Mouse (Mus musculus) left cerebral cortex, adult 9 months (tissue): Measurements from ENCODE around the gene Olfr398.

Source experiments
- DNase-seq, 2 experiments: peaks; one replicate each; pipeline ENCODE4 v3.0.0; 2022; ENCODE audit warnings: low spot score in 2 of 2

Olfr398 gene

DNA sequence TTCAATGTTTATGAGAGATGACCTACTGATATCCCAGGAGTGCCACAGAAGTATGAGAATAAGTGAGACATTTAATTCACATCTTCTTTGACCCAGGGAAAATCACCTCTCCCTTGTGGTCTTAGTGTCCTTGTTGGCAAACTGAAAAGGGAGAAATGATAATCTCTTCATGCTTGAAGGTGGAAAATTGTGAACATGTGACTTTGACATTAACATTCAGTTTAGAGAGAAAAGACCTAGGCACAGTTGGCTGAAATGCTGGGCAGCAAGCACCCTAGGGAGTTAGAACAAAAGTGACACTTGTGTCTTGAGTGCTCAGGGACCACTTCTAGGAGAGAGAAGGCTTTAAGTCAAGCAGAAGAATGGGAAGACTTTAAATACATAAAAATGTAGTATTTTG, at the start of gene Olfr398:
Olfr398 (minus strand) TSS at position 101 of the 400 bp plus-strand sequence.
- no peak for DNase-seq

DNA sequence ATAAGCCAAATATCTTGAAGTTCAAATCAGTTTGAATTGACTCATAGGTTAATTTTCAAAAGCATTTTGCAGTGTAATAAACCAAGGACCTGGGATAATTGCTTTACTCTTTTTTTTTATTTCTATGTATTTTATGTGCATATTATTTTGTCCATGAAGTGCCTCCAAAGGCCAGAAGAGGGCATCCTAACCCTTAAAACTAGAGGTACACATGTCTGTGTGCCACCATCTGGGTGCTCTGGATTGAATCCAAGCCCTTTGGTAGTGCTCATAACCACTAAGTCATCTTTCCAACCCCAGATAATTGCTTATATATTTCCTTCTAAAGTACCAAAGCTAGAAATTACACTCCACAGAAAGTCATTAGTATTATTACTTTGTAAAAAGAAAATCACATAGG, 2.9 kb upstream of the Olfr398 start:
- DNase-seq = no peak

DNA sequence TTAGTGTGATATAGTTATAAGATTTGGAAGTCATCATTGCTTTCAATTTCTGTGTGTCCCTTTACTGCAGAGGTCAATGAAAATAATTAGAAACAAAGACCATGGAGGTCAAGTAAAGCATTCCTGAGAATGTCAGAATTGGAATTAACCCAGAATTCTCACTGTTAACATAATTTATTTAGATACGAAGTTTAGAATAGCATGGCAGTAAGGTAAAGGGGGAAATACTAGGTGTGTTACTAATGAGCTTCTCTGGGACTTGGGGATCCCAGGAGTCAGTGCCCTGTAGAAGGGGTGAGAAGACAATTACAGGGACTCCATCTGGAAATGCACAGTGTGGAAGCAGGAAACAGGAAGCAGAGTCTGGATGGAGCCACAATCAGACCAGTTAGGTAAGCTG, 29.7 kb downstream of the Olfr398 start, which contains the start of gene Olfr397:
Olfr397 (plus strand) TSS at position 301 of the 400 bp plus-strand sequence.
- no peak for DNase-seq

DNA sequence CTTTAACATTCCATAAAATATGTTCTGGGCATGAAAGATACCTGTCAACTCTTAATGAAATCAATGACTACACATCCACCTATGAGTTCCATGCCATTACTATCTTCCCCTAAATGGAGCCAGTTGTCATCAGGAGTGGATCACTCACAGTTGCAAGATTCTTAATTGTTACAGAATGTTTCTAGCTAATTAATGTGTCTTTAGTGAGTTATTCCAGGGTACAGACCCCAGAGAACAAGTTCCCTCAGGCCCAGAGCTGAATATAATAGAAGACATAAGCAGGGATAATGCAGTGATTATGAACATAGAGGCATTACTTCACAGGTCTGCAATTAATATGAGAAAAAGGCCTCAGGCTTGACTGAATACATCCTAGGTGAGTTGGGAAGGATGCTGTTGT, 53.8 kb downstream of the Olfr398 start, which contains the start of gene Olfr23:
Olfr23 (plus strand) TSS at position 301 of the 400 bp plus-strand sequence.
- DNase-seq = no peak
